Mouse (Mus musculus): ENCODE data around the gene Kdm4c.

DNA sequence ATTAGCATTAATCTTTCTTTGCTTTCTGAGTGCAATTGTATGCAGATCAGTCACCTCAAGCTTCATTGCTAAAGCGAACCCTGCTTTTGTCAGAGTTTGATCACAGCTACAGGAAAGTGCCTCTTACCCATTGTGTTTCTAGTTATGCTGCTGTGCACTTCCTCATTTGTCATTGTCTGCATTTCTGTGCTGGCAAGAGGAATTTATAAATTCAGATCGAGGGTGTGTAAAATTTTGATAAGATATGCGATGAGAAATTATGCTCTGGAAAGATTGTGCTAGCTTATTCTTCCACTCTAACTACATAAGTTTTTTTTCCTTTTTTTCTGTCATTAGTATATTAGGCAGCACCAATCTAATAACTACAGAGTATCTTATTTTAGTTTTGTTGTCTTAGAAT lies 37.9 kb downstream of the Kdm4c start:
- TF ChIP-seq CTCF (IDR thresholded peaks at IDR 0.05) (no peak), EP300 (IDR thresholded peaks at IDR 0.05) (no peak)

Measured in lung, postnatal 0 days (tissue).